Mouse (Mus musculus) neural tube, embryonic 14.5 days (tissue): Measurements from ENCODE around the gene March10. TPM values are rescaled to one million over a fixed set of nuclear protein-coding genes. Genes with fewer than 3 reads are reported as not detected.

Experiments used
- ATAC-seq: fragments of 200-750 bp; cut with Nextera tagmentation; 2 replicates; pipeline ENCODE4 v1.8.0; 2017; ENCODE audit warnings: low read depth, mild to moderate bottlenecking, moderate TSS enrichment, moderate library complexity
- H3K27ac ChIP-seq: fragments of 300-500 bp; sonication (generic); 2 replicates; pipeline ENCODE4 v1.5.1; 2014; ENCODE audit warnings: low read depth, mild to moderate bottlenecking, control low read depth, low read length, moderate library complexity, mixed read lengths
- H3K27me3 ChIP-seq: fragments of 300-500 bp; sonication (generic); 2 replicates; pipeline ENCODE4 v1.6.1; 2014; ENCODE audit warnings: low read length; ENCODE audit not compliant: control insufficient read depth, insufficient read depth
- H3K36me3 ChIP-seq: fragments of 300-500 bp; sonication (generic); 2 replicates; pipeline ENCODE4 v1.6.1; 2014; ENCODE audit warnings: low read length, mixed read lengths; ENCODE audit not compliant: control insufficient read depth, insufficient read depth
- H3K4me1 ChIP-seq: fragments of 300-500 bp; sonication (generic); 2 replicates; pipeline ENCODE4 v1.6.1; 2014; ENCODE audit warnings: low read length; ENCODE audit not compliant: control insufficient read depth, insufficient read depth
- H3K4me2 ChIP-seq: fragments of 300-500 bp; sonication (generic); 2 replicates; pipeline ENCODE4 v1.6.1; 2014; ENCODE audit warnings: mild to moderate bottlenecking, low read depth, low read length, control low read depth
- H3K4me3 ChIP-seq: fragments of 300-500 bp; sonication (generic); 2 replicates; pipeline ENCODE4 v1.5.1; 2014; ENCODE audit warnings: low read depth, low read length, control low read depth, mixed read lengths
- H3K9ac ChIP-seq: fragments of 300-500 bp; sonication (generic); replicated peaks from 2 replicates; pipeline ENCODE4 v1.6.1; 2014; ENCODE audit warnings: low read depth, mild to moderate bottlenecking, control low read depth, low read length, mixed read lengths
- H3K9me3 ChIP-seq: fragments of 300-500 bp; sonication (generic); 2 replicates; pipeline ENCODE4 v1.6.1; 2016; ENCODE audit warnings: low read length; ENCODE audit not compliant: control insufficient read depth
- WGBS: fragments of 180-500 bp; shearing (Covaris S2); extraction: QIAGEN DNeasy Blood & Tissue Kit; methylation state at CpG from one replicate; pipeline ENCODE4 v1.1.7; 2014; 5-methylcytosine and 5-hydroxymethylcytosine counted together
- polyA plus RNA-seq: library from polyadenylated mRNA; unstranded; fragments of >200 nt; fragmentation: Nextera tagmentation; extraction: Ambion mirVana; gene quantifications from 2 replicates; pipeline ENCODE4 v1.2.1, GENCODE M21; 2014

The March10 gene
- polyA plus RNA-seq, 1 experiment from 2014 or later: 0.29 TPM

DNA sequence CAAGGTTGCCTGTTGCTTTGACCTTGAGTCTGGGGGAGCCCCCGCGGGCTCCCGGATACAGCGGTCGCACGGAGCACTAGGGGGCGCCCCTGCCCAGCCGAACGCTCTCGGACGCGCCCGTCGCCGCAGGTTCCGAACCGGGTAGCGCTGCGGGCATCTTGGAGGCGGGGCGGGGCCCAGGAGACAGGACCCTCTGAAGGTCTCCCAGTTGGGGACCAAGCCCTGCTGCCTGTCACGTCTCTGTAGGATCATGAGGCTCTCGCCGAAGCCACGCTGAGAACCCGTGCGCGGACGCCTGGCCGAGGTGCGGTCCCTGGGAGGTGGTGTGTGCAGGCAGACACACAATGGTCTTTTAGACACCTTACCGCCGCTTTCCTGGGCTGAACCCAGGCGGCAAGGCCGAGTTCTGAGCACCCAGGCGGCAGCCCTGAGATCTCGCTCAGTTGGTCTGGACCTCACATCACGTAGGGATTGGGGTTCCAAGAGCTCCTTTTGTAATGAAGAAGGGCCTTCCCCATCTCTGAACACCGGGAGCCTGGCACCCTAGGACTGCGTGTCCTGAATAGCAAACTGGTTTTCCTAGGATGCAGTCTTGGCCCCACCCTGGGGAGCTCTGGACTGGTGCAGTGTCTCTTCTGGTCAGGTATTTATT, 93.5 kb downstream of the March10 start:
- ATAC-seq: peak; percentile 81
- peak overlapping the region; percentile 83 for H3K27ac ChIP-seq
- H3K4me1 ChIP-seq: peaks cover 21% of the 10 kb centered on the region
- H3K4me3 ChIP-seq: peak overlapping the region; percentile 51
- under 1% methylated on average over 40 of the region's 40 CpGs for WGBS
- H3K9me3 ChIP-seq: no peaks in the 10 kb centered on the region
- H3K27me3 ChIP-seq: no peaks in the 10 kb centered on the region
- H3K4me2 ChIP-seq: peak overlapping the region; percentile 75
- H3K36me3 ChIP-seq: no peaks in the 10 kb centered on the region
- H3K9ac ChIP-seq: peak overlapping the region; percentile 78

DNA sequence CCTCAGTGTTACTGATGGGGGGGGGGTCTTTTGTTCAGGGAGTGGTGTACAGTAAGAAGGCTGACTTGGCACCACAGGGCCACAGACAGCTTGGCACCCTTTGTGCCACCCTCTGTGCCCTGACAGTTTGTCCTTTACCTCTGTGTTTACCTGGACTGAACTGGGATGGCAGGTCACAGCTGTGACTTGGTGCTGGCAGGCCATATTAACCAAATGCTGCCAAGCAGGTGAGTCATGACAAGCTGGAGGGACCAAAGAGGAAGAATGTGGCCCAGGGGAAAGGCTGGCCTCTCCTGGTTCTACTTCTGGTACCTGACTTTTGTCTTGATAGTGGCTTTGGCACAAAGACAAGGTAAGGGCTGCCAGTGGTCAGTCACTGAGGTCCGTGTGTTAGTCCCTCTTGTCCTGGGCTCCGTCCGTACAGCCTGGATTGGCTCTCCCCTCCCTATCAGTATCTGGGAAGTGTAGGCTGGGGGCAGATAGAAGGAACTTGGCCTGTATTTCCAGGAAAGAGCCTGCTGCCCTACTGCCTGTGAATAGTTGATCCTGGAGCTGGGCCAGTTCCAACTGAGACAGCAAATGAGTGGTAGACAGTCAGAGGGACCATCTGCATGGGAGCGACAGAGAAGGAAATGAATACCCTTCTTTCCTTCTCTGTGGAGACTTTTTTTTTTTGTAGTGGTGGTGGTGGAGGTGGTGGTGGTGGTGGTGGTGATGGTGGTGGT, 94.3 kb downstream of the March10 start:
- Histone ChIP-seq H3K4me3 (no peak overlapping the region), H3K27me3 (no peaks in the 10 kb centered on the region), H3K9ac (no peak overlapping the region), H3K36me3 (no peaks in the 10 kb centered on the region), H3K9me3 (no peaks in the 10 kb centered on the region), H3K4me2 (no peak overlapping the region; the same call in 1 of the 2 replicates), H3K4me1 (peaks cover 21% of the 10 kb centered on the region), H3K27ac (no peak overlapping the region)
- no peak for ATAC-seq
- 83% methylated on average over 4 of the region's 4 CpGs for WGBS

GRCm38 (mm10) chr11:105356301-105356700, 100.2 kb downstream of the March10 start:
- H3K4me1 ChIP-seq: no peaks in the 10 kb centered on the region
- no peak overlapping the region for H3K9ac ChIP-seq
- no peak for ATAC-seq
- H3K36me3 ChIP-seq: no peaks in the 10 kb centered on the region
- no peak overlapping the region for H3K4me3 ChIP-seq
- H3K27ac ChIP-seq: no peak overlapping the region
- WGBS: 83% methylated on average over 7 of the region's 7 CpGs
- H3K27me3 ChIP-seq: no peaks in the 10 kb centered on the region
- H3K9me3 ChIP-seq: no peaks in the 10 kb centered on the region
- H3K4me2 ChIP-seq: no peak overlapping the region

DNA sequence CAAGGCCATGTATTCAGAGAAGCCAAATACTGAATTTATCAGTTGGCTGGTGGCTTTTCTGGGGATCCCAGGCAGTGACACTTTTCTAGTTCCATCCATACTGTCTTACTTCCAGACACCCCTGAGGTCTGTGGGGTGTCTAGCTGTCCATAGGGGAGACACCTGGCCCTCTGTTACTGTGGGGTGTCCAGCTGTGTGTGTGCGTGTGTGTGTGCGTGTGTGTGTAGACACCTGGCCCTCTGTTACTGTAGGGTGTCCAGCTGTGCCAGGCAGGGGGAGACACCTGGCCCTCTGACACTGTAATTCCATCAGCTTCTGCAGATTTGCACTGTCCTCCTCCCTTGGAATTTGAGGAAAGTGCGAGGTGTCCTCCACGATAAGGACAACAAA, 102.6 kb downstream of the March10 start:
- Histone ChIP-seq H3K9ac (no peak overlapping the region), H3K36me3 (no peaks in the 10 kb centered on the region), H3K27ac (no peak overlapping the region), H3K9me3 (no peaks in the 10 kb centered on the region), H3K27me3 (no peaks in the 10 kb centered on the region), H3K4me2 (no peak overlapping the region), H3K4me3 (no peak overlapping the region), H3K4me1 (no peaks in the 10 kb centered on the region)
- 88% methylated on average over 4 of the region's 4 CpGs for WGBS
- no peak for ATAC-seq

DNA sequence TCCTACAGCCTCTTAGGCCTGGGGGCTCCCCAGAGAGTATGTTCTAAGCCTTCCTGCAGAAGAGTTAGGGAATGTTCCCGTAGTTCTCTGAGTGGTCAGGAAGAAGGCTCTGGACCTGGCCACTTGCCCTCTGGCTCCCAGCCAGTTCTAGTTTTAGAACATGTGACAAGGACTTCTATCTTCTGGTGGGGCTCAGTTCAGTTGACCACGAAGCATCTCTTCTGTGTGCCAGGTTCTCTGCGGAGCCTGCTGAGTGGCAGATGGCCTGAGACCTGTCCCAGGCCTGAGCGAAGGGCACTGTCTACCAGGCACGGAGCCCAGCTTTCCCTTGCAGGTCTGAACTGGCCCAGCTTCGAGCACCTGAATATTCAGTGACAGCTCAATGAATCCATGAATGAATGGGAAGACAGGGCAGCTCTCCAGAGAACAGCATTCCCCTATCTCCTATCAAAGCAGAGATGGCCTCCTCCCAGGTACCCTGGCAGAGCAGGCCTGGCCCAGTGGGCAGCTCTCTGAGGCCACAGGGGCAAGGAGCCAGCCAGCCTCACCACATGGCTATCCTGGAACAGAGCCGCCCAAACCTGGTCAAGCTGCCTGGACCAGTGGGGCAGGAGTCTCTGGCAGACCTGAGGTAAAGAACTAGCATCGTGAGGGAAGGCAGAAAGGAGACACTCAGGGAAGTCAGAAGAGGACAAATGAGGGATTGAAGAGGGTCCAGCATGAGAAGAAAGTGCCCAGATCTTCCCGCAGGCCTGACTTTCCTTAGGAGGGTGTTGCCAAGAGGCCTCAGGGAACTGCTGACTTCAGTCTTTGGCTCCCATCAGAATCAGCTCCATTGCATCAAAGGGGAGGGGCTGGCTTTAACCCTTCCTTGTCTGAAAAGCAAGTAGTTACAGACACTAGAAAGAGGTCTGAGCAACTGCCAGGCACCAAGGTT, 103.3 kb downstream of the March10 start:
- H3K36me3 ChIP-seq: no peaks in the 10 kb centered on the region
- H3K9me3 ChIP-seq: no peaks in the 10 kb centered on the region
- H3K4me2 ChIP-seq: no peak overlapping the region
- H3K4me3 ChIP-seq: no peak overlapping the region
- H3K27me3 ChIP-seq: no peaks in the 10 kb centered on the region
- H3K9ac ChIP-seq: no peak overlapping the region
- ATAC-seq: no peak
- WGBS: 66% methylated on average over 9 of the region's 9 CpGs
- H3K27ac ChIP-seq: no peak overlapping the region
- no peaks in the 10 kb centered on the region for H3K4me1 ChIP-seq

- ATAC-seq: no peak
These were observed 104.4 kb downstream of the March10 start for GRCm38 (mm10) chr11:105352152-105352551.

DNA sequence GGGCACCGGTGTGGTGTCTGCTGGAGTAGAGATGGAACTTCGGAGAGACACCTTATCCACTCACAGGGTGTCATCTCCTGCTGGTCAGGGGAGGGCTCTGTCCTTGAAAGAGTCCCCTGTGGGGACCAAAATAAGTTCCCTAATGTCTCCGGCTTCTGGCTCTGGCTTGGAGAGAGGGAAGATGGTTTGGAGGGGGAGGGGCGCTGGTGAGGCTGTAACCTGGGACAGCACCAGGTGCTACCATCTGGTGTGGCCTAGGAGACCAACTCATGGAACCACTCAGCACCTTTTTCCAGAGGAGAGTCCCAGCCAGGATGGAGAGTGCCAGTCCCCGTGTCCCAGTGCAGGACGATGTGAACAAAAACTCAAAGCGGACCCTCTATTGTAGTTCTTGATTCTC, 105.9 kb downstream of the March10 start:
- H3K4me1 ChIP-seq: no peaks in the 10 kb centered on the region
- no peak overlapping the region for H3K4me2 ChIP-seq
- whole genome bisulfite sequencing: 89% methylated on average over 7 of the region's 7 CpGs
- no peak overlapping the region for H3K27ac ChIP-seq
- no peak overlapping the region for H3K9ac ChIP-seq
- ATAC-seq: no peak
- H3K4me3 ChIP-seq: no peak overlapping the region
- H3K9me3 ChIP-seq: no peaks in the 10 kb centered on the region
- no peaks in the 10 kb centered on the region for H3K27me3 ChIP-seq
- no peaks in the 10 kb centered on the region for H3K36me3 ChIP-seq

More at GRCm38 (mm10) chr11:105352152-105352551, 104.4 kb downstream of the March10 start:
- Histone ChIP-seq H3K36me3 (no peaks in the 10 kb centered on the region), H3K4me3 (no peak overlapping the region), H3K9ac (no peak overlapping the region), H3K4me1 (no peaks in the 10 kb centered on the region), H3K27me3 (no peaks in the 10 kb centered on the region), H3K4me2 (no peak overlapping the region), H3K9me3 (no peaks in the 10 kb centered on the region), H3K27ac (no peak overlapping the region)
- 58% methylated on average over 8 of the region's 8 CpGs for WGBS

DNA sequence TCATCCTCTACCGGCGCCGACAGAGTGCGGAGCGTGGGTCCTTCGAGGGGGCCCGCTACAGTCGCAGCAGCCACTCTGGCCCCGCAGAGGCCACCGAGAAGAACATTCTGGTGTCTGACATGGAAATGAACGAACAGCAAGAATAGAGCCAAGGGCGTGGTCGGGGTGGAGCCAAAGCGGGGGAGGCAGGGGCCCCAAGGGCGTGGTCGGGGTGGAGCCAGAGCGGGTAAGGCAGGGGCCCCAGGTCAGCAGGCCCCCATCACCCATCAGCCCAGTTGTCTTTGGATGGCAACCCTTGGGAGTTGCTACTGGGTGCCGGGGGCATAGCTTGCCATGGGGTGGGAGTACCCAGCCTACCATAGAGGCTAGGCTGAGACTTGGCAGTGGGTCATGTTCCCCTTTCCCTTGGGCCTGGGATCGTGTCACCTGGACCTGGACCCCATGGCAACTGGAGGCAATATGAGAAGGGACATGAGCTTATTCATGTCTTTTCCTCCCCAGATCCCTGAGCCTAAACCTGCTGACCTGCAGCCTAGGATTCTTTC, 106.7 kb downstream of the March10 start:
- Histone ChIP-seq H3K36me3 (no peaks in the 10 kb centered on the region), H3K4me2 (no peak overlapping the region), H3K9me3 (no peaks in the 10 kb centered on the region), H3K9ac (no peak overlapping the region), H3K27ac (no peak overlapping the region), H3K27me3 (no peaks in the 10 kb centered on the region), H3K4me1 (no peaks in the 10 kb centered on the region), H3K4me3 (no peak overlapping the region)
- ATAC-seq: no peak
- 90% methylated on average over 19 of the region's 19 CpGs for WGBS
